Mouse (Mus musculus): ENCODE measurements around the gene Maco1. TPM values are rescaled to one million over a fixed set of nuclear protein-coding genes. Genes with fewer than 3 reads are reported as not detected.

Maco1 gene
- polyA plus RNA-seq, 1 experiment from 2014 or later = 22.6 TPM

- 0 out of 2 replicates have a peak, but pooled peaks cover 2% of the 10 kb centered on the region for H3K36me3 ChIP-seq (ENCODE audit: control insufficient read depth, insufficient read depth, low read length)
- no peak for ATAC-seq (replicated peaks; ENCODE audit: insufficient number of reproducible peaks, low FRiP score, low TSS enrichment)
Observed at GRCm38 (mm10) chr4:134821061-134821460, 32.1 kb downstream of the Maco1 start.

GRCm38 (mm10) chr4:134817706-134818105 lies 35.4 kb downstream of the Maco1 start:
- 70% methylated on average over 4 of the region's 4 CpGs for WGBS (ENCODE audit: insufficient replicate concordance)
- Histone ChIP-seq H3K4me3 (ENCODE audit: low read depth, low read length) (no peak overlapping the region), H3K4me2 (no peak overlapping the region), H3K9me3 (replicated peaks; ENCODE audit: control insufficient read depth, low read length) (no peaks in the 10 kb centered on the region), H3K27ac (ENCODE audit: low read depth, low read length) (no peak overlapping the region), H3K4me1 (ENCODE audit: control insufficient read depth, insufficient read depth, low read length) (peaks cover 6% of the 10 kb centered on the region), H3K27me3 (ENCODE audit: control insufficient read depth, insufficient read depth, low read length) (no peaks in the 10 kb centered on the region), H3K36me3 (ENCODE audit: control insufficient read depth, insufficient read depth, low read length) (0 out of 2 replicates have a peak, but pooled peaks cover 2% of the 10 kb centered on the region), H3K9ac (ENCODE audit: low read depth, low read length) (no peak overlapping the region)
- no peak for ATAC-seq (replicated peaks; ENCODE audit: insufficient number of reproducible peaks, low FRiP score, low TSS enrichment)

More at GRCm38 (mm10) chr4:134821061-134821460, 32.1 kb downstream of the Maco1 start:
- Histone ChIP-seq H3K4me1 (ENCODE audit: control insufficient read depth, insufficient read depth, low read length) (peaks cover 6% of the 10 kb centered on the region), H3K4me2 (no peak overlapping the region), H3K4me3 (ENCODE audit: low read depth, low read length) (no peak overlapping the region), H3K27ac (ENCODE audit: low read depth, low read length) (no peak overlapping the region), H3K9ac (ENCODE audit: low read depth, low read length) (no peak overlapping the region), H3K27me3 (ENCODE audit: control insufficient read depth, insufficient read depth, low read length) (no peaks in the 10 kb centered on the region), H3K9me3 (replicated peaks; ENCODE audit: control insufficient read depth, low read length) (no peaks in the 10 kb centered on the region)
- 73% methylated on average over 1 of the region's 1 CpGs for WGBS (ENCODE audit: insufficient replicate concordance)

GRCm38 (mm10) chr4:134814229-134814571 lies 38.9 kb downstream of the Maco1 start:
- 82% methylated on average over 4 of the region's 4 CpGs for WGBS (ENCODE audit: insufficient replicate concordance)
- ATAC-seq (replicated peaks; ENCODE audit: insufficient number of reproducible peaks, low FRiP score, low TSS enrichment) = no peak
- Histone ChIP-seq H3K4me2 (no peak overlapping the region), H3K36me3 (ENCODE audit: control insufficient read depth, insufficient read depth, low read length) (peaks cover 18% of the 10 kb centered on the region), H3K4me1 (ENCODE audit: control insufficient read depth, insufficient read depth, low read length) (no peaks in the 10 kb centered on the region), H3K27me3 (ENCODE audit: control insufficient read depth, insufficient read depth, low read length) (no peaks in the 10 kb centered on the region), H3K4me3 (ENCODE audit: low read depth, low read length) (no peak overlapping the region), H3K27ac (ENCODE audit: low read depth, low read length) (no peak overlapping the region), H3K9ac (ENCODE audit: low read depth, low read length) (no peak overlapping the region), H3K9me3 (replicated peaks; ENCODE audit: control insufficient read depth, low read length) (no peaks in the 10 kb centered on the region)

GRCm38 (mm10) chr4:134813406-134814228 lies 39.5 kb downstream of the Maco1 start:
- peaks cover 18% of the 10 kb centered on the region for H3K36me3 ChIP-seq (ENCODE audit: control insufficient read depth, insufficient read depth, low read length)
- WGBS (ENCODE audit: insufficient replicate concordance) = 92% methylated on average over 17 of the region's 17 CpGs

GRCm38 (mm10) chr4:134804765-134805164 lies 48.4 kb downstream of the Maco1 start:
- Histone ChIP-seq H3K36me3 (ENCODE audit: control insufficient read depth, insufficient read depth, low read length) (peaks cover 33% of the 10 kb centered on the region), H3K4me2 (no peak overlapping the region), H3K4me1 (ENCODE audit: control insufficient read depth, insufficient read depth, low read length) (no peaks in the 10 kb centered on the region; the same call in none of the 2 replicates), H3K4me3 (ENCODE audit: low read depth, low read length) (no peak overlapping the region), H3K9me3 (replicated peaks; ENCODE audit: control insufficient read depth, low read length) (no peaks in the 10 kb centered on the region), H3K27me3 (ENCODE audit: control insufficient read depth, insufficient read depth, low read length) (no peaks in the 10 kb centered on the region), H3K9ac (ENCODE audit: low read depth, low read length) (no peak overlapping the region), H3K27ac (ENCODE audit: low read depth, low read length) (no peak overlapping the region)
- 81% methylated on average over 5 of the region's 5 CpGs for WGBS (ENCODE audit: insufficient replicate concordance)
- ATAC-seq (replicated peaks; ENCODE audit: insufficient number of reproducible peaks, low FRiP score, low TSS enrichment) = no peak

More at GRCm38 (mm10) chr4:134813406-134814228, 39.5 kb downstream of the Maco1 start:
- Histone ChIP-seq H3K27me3 (ENCODE audit: control insufficient read depth, insufficient read depth, low read length) (no peaks in the 10 kb centered on the region), H3K4me2 (no peak overlapping the region), H3K9ac (ENCODE audit: low read depth, low read length) (no peak overlapping the region), H3K9me3 (replicated peaks; ENCODE audit: control insufficient read depth, low read length) (no peaks in the 10 kb centered on the region), H3K4me3 (ENCODE audit: low read depth, low read length) (no peak overlapping the region), H3K4me1 (ENCODE audit: control insufficient read depth, insufficient read depth, low read length) (no peaks in the 10 kb centered on the region), H3K27ac (ENCODE audit: low read depth, low read length) (no peak overlapping the region)
- no peak for ATAC-seq (replicated peaks; ENCODE audit: insufficient number of reproducible peaks, low FRiP score, low TSS enrichment)

GRCm38 (mm10) chr4:134802765-134803164 lies 50.4 kb downstream of the Maco1 start:
- Histone ChIP-seq H3K4me2 (no peak overlapping the region), H3K4me1 (ENCODE audit: control insufficient read depth, insufficient read depth, low read length) (no peaks in the 10 kb centered on the region; the same call in none of the 2 replicates), H3K27ac (ENCODE audit: low read depth, low read length) (no peak overlapping the region), H3K27me3 (ENCODE audit: control insufficient read depth, insufficient read depth, low read length) (no peaks in the 10 kb centered on the region), H3K36me3 (ENCODE audit: control insufficient read depth, insufficient read depth, low read length) (peaks cover 25% of the 10 kb centered on the region), H3K9ac (ENCODE audit: low read depth, low read length) (no peak overlapping the region), H3K4me3 (ENCODE audit: low read depth, low read length) (no peak overlapping the region), H3K9me3 (replicated peaks; ENCODE audit: control insufficient read depth, low read length) (no peaks in the 10 kb centered on the region)
- no peak for ATAC-seq (replicated peaks; ENCODE audit: insufficient number of reproducible peaks, low FRiP score, low TSS enrichment)
- WGBS (ENCODE audit: insufficient replicate concordance) = 68% methylated on average over 3 of the region's 3 CpGs

GRCm38 (mm10) chr4:134802155-134802554 lies 51.0 kb downstream of the Maco1 start:
- no peak for ATAC-seq (replicated peaks; ENCODE audit: insufficient number of reproducible peaks, low FRiP score, low TSS enrichment)
- 85% methylated on average over 10 of the region's 10 CpGs for WGBS (ENCODE audit: insufficient replicate concordance)
- peaks cover 25% of the 10 kb centered on the region for H3K36me3 ChIP-seq (ENCODE audit: control insufficient read depth, insufficient read depth, low read length)

GRCm38 (mm10) chr4:134800693-134801092 lies 52.5 kb downstream of the Maco1 start:
- Histone ChIP-seq H3K36me3 (ENCODE audit: control insufficient read depth, insufficient read depth, low read length) (peaks cover 14% of the 10 kb centered on the region), H3K4me2 (no peak overlapping the region), H3K9me3 (replicated peaks; ENCODE audit: control insufficient read depth, low read length) (no peaks in the 10 kb centered on the region), H3K9ac (ENCODE audit: low read depth, low read length) (no peak overlapping the region), H3K4me3 (ENCODE audit: low read depth, low read length) (no peak overlapping the region), H3K4me1 (ENCODE audit: control insufficient read depth, insufficient read depth, low read length) (peaks cover 14% of the 10 kb centered on the region), H3K27me3 (ENCODE audit: control insufficient read depth, insufficient read depth, low read length) (no peaks in the 10 kb centered on the region), H3K27ac (ENCODE audit: low read depth, low read length) (no peak overlapping the region)
- 76% methylated on average over 10 of the region's 10 CpGs for WGBS (ENCODE audit: insufficient replicate concordance)
- ATAC-seq (replicated peaks; ENCODE audit: insufficient number of reproducible peaks, low FRiP score, low TSS enrichment) = no peak

More at GRCm38 (mm10) chr4:134802155-134802554, 51.0 kb downstream of the Maco1 start:
- H3K27me3 ChIP-seq (ENCODE audit: control insufficient read depth, insufficient read depth, low read length) = no peaks in the 10 kb centered on the region
- H3K9ac ChIP-seq (ENCODE audit: low read depth, low read length) = no peak overlapping the region
- H3K27ac ChIP-seq (ENCODE audit: low read depth, low read length) = no peak overlapping the region
- no peak overlapping the region for H3K4me2 ChIP-seq
- peaks cover 5% of the 10 kb centered on the region for H3K4me1 ChIP-seq (ENCODE audit: control insufficient read depth, insufficient read depth, low read length)
- no peaks in the 10 kb centered on the region for H3K9me3 ChIP-seq (replicated peaks; ENCODE audit: control insufficient read depth, low read length)
- H3K4me3 ChIP-seq (ENCODE audit: low read depth, low read length) = no peak overlapping the region

- Histone ChIP-seq H3K9ac (ENCODE audit: low read depth, low read length) (no peak overlapping the region), H3K27ac (ENCODE audit: low read depth, low read length) (no peak overlapping the region), H3K4me1 (ENCODE audit: control insufficient read depth, insufficient read depth, low read length) (peaks cover 14% of the 10 kb centered on the region), H3K27me3 (ENCODE audit: control insufficient read depth, insufficient read depth, low read length) (no peaks in the 10 kb centered on the region), H3K4me3 (ENCODE audit: low read depth, low read length) (no peak overlapping the region), H3K36me3 (ENCODE audit: control insufficient read depth, insufficient read depth, low read length) (peaks cover 9% of the 10 kb centered on the region), H3K9me3 (replicated peaks; ENCODE audit: control insufficient read depth, low read length) (no peaks in the 10 kb centered on the region), H3K4me2 (no peak overlapping the region)
- WGBS (ENCODE audit: insufficient replicate concordance) = 62% methylated on average over 8 of the region's 8 CpGs
- no peak for ATAC-seq (replicated peaks; ENCODE audit: insufficient number of reproducible peaks, low FRiP score, low TSS enrichment)
Observed at GRCm38 (mm10) chr4:134800098-134800497, 53.0 kb downstream of the Maco1 start.

All from heart, embryonic 11.5 days (tissue).